Mouse (Mus musculus): Measurements from ENCODE around the gene Aunip.

The Aunip gene

GRCm38 (mm10) chr4:134510845-134511411 is at the start of gene Aunip:
Aunip (plus strand) TSS chr4:134510999.
- peak; percentile 94 for DNase-seq (ENCODE audit: low spot score)

GRCm38 (mm10) chr4:134461252-134461651 is 49.5 kb upstream of the Aunip start:
- no peak for DNase-seq (ENCODE audit: low spot score)

- DNase-seq (ENCODE audit: low spot score), result no peak
Measured at GRCm38 (mm10) chr4:134465789-134466188, 45.0 kb upstream of the Aunip start.

- DNase-seq (ENCODE audit: low spot score), result no peak
Measured at GRCm38 (mm10) chr4:134466381-134467262, 44.2 kb upstream of the Aunip start.

GRCm38 (mm10) chr4:134467435-134468214 is 43.2 kb upstream of the Aunip start:
- peak; percentile 57 for DNase-seq (ENCODE audit: low spot score)

GRCm38 (mm10) chr4:134468215-134468575 is 42.6 kb upstream of the Aunip start, which contains the start of gene Stmn1:
Stmn1 (plus strand) TSS chr4:134468320.
- DNase-seq (ENCODE audit: low spot score), result peak; percentile 98

- DNase-seq (ENCODE audit: low spot score), result peak; percentile 97
Measured at GRCm38 (mm10) chr4:134468578-134469266, 42.1 kb upstream of the Aunip start.

- DNase-seq (ENCODE audit: low spot score), result peak; percentile 70
Measured at GRCm38 (mm10) chr4:134469341-134469796, 41.4 kb upstream of the Aunip start.

GRCm38 (mm10) chr4:134469985-134470384 is 40.8 kb upstream of the Aunip start:
- DNase-seq (ENCODE audit: low spot score), result no peak

- peak; percentile 49 for DNase-seq (ENCODE audit: low spot score)
Measured at GRCm38 (mm10) chr4:134471469-134471868, 39.3 kb upstream of the Aunip start.

- DNase-seq (ENCODE audit: low spot score), result no peak
Measured at GRCm38 (mm10) chr4:134473764-134474163, 37.0 kb upstream of the Aunip start.

- no peak for DNase-seq (ENCODE audit: low spot score)
Measured at GRCm38 (mm10) chr4:134474240-134474639, 36.6 kb upstream of the Aunip start.

- no peak for DNase-seq (ENCODE audit: low spot score)
Measured at GRCm38 (mm10) chr4:134476899-134477298, 33.9 kb upstream of the Aunip start.

GRCm38 (mm10) chr4:134478031-134478430 is 32.8 kb upstream of the Aunip start:
- peak; percentile 93 for DNase-seq (ENCODE audit: low spot score)

- DNase-seq (ENCODE audit: low spot score), result no peak
Measured at GRCm38 (mm10) chr4:134479839-134480238, 31.0 kb upstream of the Aunip start.

GRCm38 (mm10) chr4:134480864-134481263 is 29.9 kb upstream of the Aunip start:
- peak; percentile 77 for DNase-seq (ENCODE audit: low spot score)

GRCm38 (mm10) chr4:134481270-134481669 is 29.5 kb upstream of the Aunip start:
- DNase-seq (ENCODE audit: low spot score), result no peak

GRCm38 (mm10) chr4:134482442-134482841 is 28.4 kb upstream of the Aunip start:
- peak; percentile 28 for DNase-seq (ENCODE audit: low spot score)

- DNase-seq (ENCODE audit: low spot score), result no peak
Measured at GRCm38 (mm10) chr4:134483078-134483688, 27.6 kb upstream of the Aunip start.

- peak; percentile 48 for DNase-seq (ENCODE audit: low spot score)
Measured at GRCm38 (mm10) chr4:134483696-134484095, 27.1 kb upstream of the Aunip start.

- DNase-seq (ENCODE audit: low spot score), result no peak
Measured at GRCm38 (mm10) chr4:134484231-134484630, 26.6 kb upstream of the Aunip start.
